Mouse (Mus musculus) hindbrain, embryonic 13.5 days (tissue): ENCODE measurements around the gene Timeless. TPM values are rescaled to one million over a fixed set of nuclear protein-coding genes. Genes with fewer than 3 reads are reported as not detected.
"Not testable (repeated sequence)": the region's sequence is repeated elsewhere in the genome, so short reads cannot be mapped to it uniquely, and the experiment has no call there.

ENCODE experiments used
- ATAC-seq: fragments of 200-750 bp; cut with Nextera tagmentation; 2 replicates; pipeline ENCODE4 v1.8.0; 2017; ENCODE audit warnings: moderate TSS enrichment; ENCODE audit not compliant: low FRiP score
- H3K27ac ChIP-seq: fragments of 300-500 bp; sonication (generic); 2 replicates; pipeline ENCODE4 v1.5.1; 2015; ENCODE audit warnings: inconsistent platforms, mild to moderate bottlenecking, moderate library complexity
- H3K27me3 ChIP-seq: fragments of 300-500 bp; sonication (generic); 2 replicates; pipeline ENCODE4 v1.6.1; 2015; ENCODE audit warnings: mild to moderate bottlenecking, inconsistent platforms
- H3K36me3 ChIP-seq: fragments of 300-500 bp; sonication (generic); 2 replicates; pipeline ENCODE4 v1.6.1; 2015; ENCODE audit warnings: mild to moderate bottlenecking, inconsistent platforms
- H3K4me1 ChIP-seq: fragments of 300-500 bp; sonication (generic); replicated peaks from 2 replicates; pipeline ENCODE4 v1.6.1; 2015; ENCODE audit warnings: inconsistent platforms
- H3K4me2 ChIP-seq: fragments of 300-500 bp; sonication (generic); 2 replicates; pipeline ENCODE4 v1.6.1; 2015; ENCODE audit warnings: inconsistent platforms, mild to moderate bottlenecking, moderate library complexity
- H3K4me3 ChIP-seq: fragments of 300-500 bp; sonication (generic); 2 replicates; pipeline ENCODE4 v1.5.1; 2015; ENCODE audit warnings: mild to moderate bottlenecking, inconsistent platforms
- H3K9ac ChIP-seq: fragments of 300-500 bp; sonication (generic); 2 replicates; pipeline ENCODE4 v1.6.1; 2015; ENCODE audit warnings: mild to moderate bottlenecking, inconsistent platforms
- H3K9me3 ChIP-seq: fragments of 300-500 bp; sonication (generic); 2 replicates; pipeline ENCODE4 v1.6.1; 2016; ENCODE audit warnings: inconsistent platforms
- WGBS: fragments of 180-500 bp; shearing (Covaris S2); methylation state at CpG from one replicate; pipeline ENCODE4 v1.1.7; 2015; 5-methylcytosine and 5-hydroxymethylcytosine counted together
- polyA plus RNA-seq: library from polyadenylated mRNA; unstranded; fragments of >200 nt; fragmentation: Nextera tagmentation; extraction: Ambion mirVana; gene quantifications from 2 replicates; pipeline ENCODE4 v1.2.1, GENCODE M21; 2015

Gene Timeless
- polyA plus RNA-seq, 1 experiment from 2014 or later: 24.6 TPM

GRCm38 (mm10) chr10:128281682-128282081, 49.8 kb downstream of the Timeless start:
- peaks cover 94% of the 10 kb centered on the region for H3K36me3 ChIP-seq
- no peak overlapping the region for H3K4me3 ChIP-seq
- ATAC-seq: no peak
- no peak overlapping the region for H3K4me2 ChIP-seq
- H3K27ac ChIP-seq: no peak overlapping the region
- H3K4me1 ChIP-seq: no peaks in the 10 kb centered on the region
- no peaks in the 10 kb centered on the region for H3K27me3 ChIP-seq
- no peaks in the 10 kb centered on the region for H3K9me3 ChIP-seq
- WGBS: 96% methylated on average over 14 of the region's 14 CpGs
- H3K9ac ChIP-seq: no peak overlapping the region

- Histone ChIP-seq H3K4me1 (no peaks in the 10 kb centered on the region), H3K4me2 (no peak overlapping the region), H3K27ac (no peak overlapping the region), H3K9ac (no peak overlapping the region), H3K36me3 (peaks cover 95% of the 10 kb centered on the region), H3K4me3 (no peak overlapping the region), H3K9me3 (no peaks in the 10 kb centered on the region), H3K27me3 (no peaks in the 10 kb centered on the region)
- WGBS: 92% methylated on average over 20 of the region's 20 CpGs
- ATAC-seq: no peak
Observed at GRCm38 (mm10) chr10:128282886-128283450, 51.1 kb downstream of the Timeless start.

GRCm38 (mm10) chr10:128283604-128284579, 52.0 kb downstream of the Timeless start:
- Histone ChIP-seq H3K9ac (no peak overlapping the region), H3K27ac (no peak overlapping the region), H3K4me1 (no peaks in the 10 kb centered on the region), H3K4me3 (no peak overlapping the region), H3K4me2 (no peak overlapping the region), H3K27me3 (no peaks in the 10 kb centered on the region), H3K36me3 (peaks cover 93% of the 10 kb centered on the region), H3K9me3 (no peaks in the 10 kb centered on the region)
- WGBS: 67% methylated on average over 31 of the region's 31 CpGs
- no peak for ATAC-seq

GRCm38 (mm10) chr10:128290594-128290993, 58.7 kb downstream of the Timeless start:
- not testable (repeated sequence) for H3K9me3 ChIP-seq, H3K4me2 ChIP-seq, H3K27me3 ChIP-seq, H3K4me3 ChIP-seq, ATAC-seq, H3K27ac ChIP-seq, H3K9ac ChIP-seq, H3K4me1 ChIP-seq
- WGBS: 69% methylated on average over 1 of the region's 1 CpGs
- peaks cover 67% of the 10 kb centered on the region for H3K36me3 ChIP-seq

- Histone ChIP-seq H3K4me2 (no peak overlapping the region), H3K27ac (no peak overlapping the region), H3K4me3 (no peak overlapping the region), H3K36me3 (peaks cover 18% of the 10 kb centered on the region), H3K9me3 (no peaks in the 10 kb centered on the region), H3K27me3 (no peaks in the 10 kb centered on the region), H3K9ac (0 out of 2 replicates have a peak overlapping the region, but pooled peaks have one; percentile 2), H3K4me1 (peaks cover 13% of the 10 kb centered on the region)
- WGBS: 63% methylated on average over 13 of the region's 13 CpGs
- ATAC-seq: no peak
Observed at GRCm38 (mm10) chr10:128296370-128297090, 64.7 kb downstream of the Timeless start.

- H3K27ac ChIP-seq: no peak overlapping the region
- 78% methylated on average over 4 of the region's 4 CpGs for WGBS
Observed at GRCm38 (mm10) chr10:128297221-128297620, 65.4 kb downstream of the Timeless start.

GRCm38 (mm10) chr10:128297622-128298021, 65.8 kb downstream of the Timeless start:
- Histone ChIP-seq H3K9ac (no peak overlapping the region; the same call in 1 of the 2 replicates), H3K9me3 (no peaks in the 10 kb centered on the region), H3K4me1 (peaks cover 20% of the 10 kb centered on the region), H3K27me3 (no peaks in the 10 kb centered on the region), H3K27ac (no peak overlapping the region), H3K4me2 (no peak overlapping the region), H3K4me3 (no peak overlapping the region), H3K36me3 (peaks cover 7% of the 10 kb centered on the region)
- ATAC-seq: no peak
- 74% methylated on average over 11 of the region's 11 CpGs for WGBS

More at GRCm38 (mm10) chr10:128297221-128297620, 65.4 kb downstream of the Timeless start:
- Histone ChIP-seq H3K9me3 (no peaks in the 10 kb centered on the region), H3K4me1 (peaks cover 16% of the 10 kb centered on the region), H3K4me2 (no peak overlapping the region), H3K27me3 (no peaks in the 10 kb centered on the region), H3K36me3 (peaks cover 11% of the 10 kb centered on the region), H3K4me3 (no peak overlapping the region), H3K9ac (no peak overlapping the region)
- ATAC-seq: no peak

GRCm38 (mm10) chr10:128298243-128298642, 66.4 kb downstream of the Timeless start:
- H3K27ac ChIP-seq: no peak overlapping the region

GRCm38 (mm10) chr10:128298702-128299171, 66.9 kb downstream of the Timeless start, which contains the start of gene Il23a:
Il23a (minus strand) TSS chr10:128298752.
- H3K36me3 ChIP-seq: no peaks in the 10 kb centered on the region
- H3K9ac ChIP-seq: no peak within 1 kb of the TSS; the same call in 1 of the 2 replicates
- no peak within 1 kb of the TSS for H3K4me3 ChIP-seq
- ATAC-seq: no peak
- H3K4me1 ChIP-seq: peaks cover 21% of the 10 kb centered on the region
- H3K9me3 ChIP-seq: no peaks in the 10 kb centered on the region
- H3K4me2 ChIP-seq: no peak within 1 kb of the TSS
- H3K27ac ChIP-seq: no peak within 1 kb of the TSS
- no peaks in the 10 kb centered on the region for H3K27me3 ChIP-seq
- 82% methylated on average over 11 of the region's 11 CpGs for WGBS

More at GRCm38 (mm10) chr10:128298243-128298642, 66.4 kb downstream of the Timeless start:
- H3K4me3 ChIP-seq: no peak overlapping the region
- H3K4me1 ChIP-seq: peaks cover 20% of the 10 kb centered on the region
- no peaks in the 10 kb centered on the region for H3K9me3 ChIP-seq
- peaks cover 3% of the 10 kb centered on the region; the same call in 1 of the 2 replicates for H3K36me3 ChIP-seq
- ATAC-seq: no peak
- WGBS: 81% methylated on average over 6 of the region's 6 CpGs
- H3K9ac ChIP-seq: no peak overlapping the region; the same call in 1 of the 2 replicates
- no peaks in the 10 kb centered on the region for H3K27me3 ChIP-seq
- no peak overlapping the region for H3K4me2 ChIP-seq

GRCm38 (mm10) chr10:128302357-128302756, 70.5 kb downstream of the Timeless start:
- WGBS: 41% methylated on average over 3 of the region's 3 CpGs

More at GRCm38 (mm10) chr10:128302357-128302756, 70.5 kb downstream of the Timeless start:
- Histone ChIP-seq H3K4me3 (peak overlapping the region; percentile 55), H3K36me3 (peaks cover 6% of the 10 kb centered on the region; the same call in 1 of the 2 replicates), H3K4me1 (peaks cover 20% of the 10 kb centered on the region), H3K9ac (peak overlapping the region; percentile 78), H3K9me3 (no peaks in the 10 kb centered on the region), H3K27me3 (no peaks in the 10 kb centered on the region), H3K4me2 (peak overlapping the region; percentile 62), H3K27ac (peak overlapping the region; percentile 97)
- ATAC-seq: no peak
